Mouse (Mus musculus) liver, embryonic 12.5 days (tissue): Measurements from ENCODE around the gene Pfkfb4. TPM values are rescaled to one million over a fixed set of nuclear protein-coding genes. Genes with fewer than 3 reads are reported as not detected.
A peak's percentile ranks its signal among the peaks of the same experiment; 100 is the strongest.

Source experiments
- ATAC-seq: fragments of 200-750 bp; cut with Nextera tagmentation; 2 replicates; pipeline ENCODE4 v1.8.0; 2017; ENCODE audit warnings: moderate number of reproducible peaks, mild to moderate bottlenecking, moderate library complexity
- H3K27ac ChIP-seq: fragments of 300-500 bp; sonication (generic); 2 replicates; pipeline ENCODE4 v1.5.1; 2016; ENCODE audit warnings: mild to moderate bottlenecking
- H3K27me3 ChIP-seq: fragments of 300-500 bp; sonication (generic); replicated peaks from 2 replicates; pipeline ENCODE4 v1.6.1; 2016; ENCODE audit warnings: mild to moderate bottlenecking, moderate library complexity
- H3K36me3 ChIP-seq: fragments of 300-500 bp; sonication (generic); 2 replicates; pipeline ENCODE4 v1.6.1; 2016; ENCODE audit warnings: mild to moderate bottlenecking, moderate library complexity
- H3K4me1 ChIP-seq: fragments of 300-500 bp; sonication (generic); 2 replicates; pipeline ENCODE4 v1.6.1; 2016
- H3K4me2 ChIP-seq: fragments of 300-500 bp; sonication (generic); 2 replicates; pipeline ENCODE4 v1.6.1; 2016; ENCODE audit warnings: mild to moderate bottlenecking, moderate library complexity
- H3K4me3 ChIP-seq: fragments of 300-500 bp; sonication (generic); 2 replicates; pipeline ENCODE4 v1.5.1; 2016; ENCODE audit warnings: mild to moderate bottlenecking, moderate library complexity
- H3K9ac ChIP-seq: fragments of 300-500 bp; sonication (generic); 2 replicates; pipeline ENCODE4 v1.6.1; 2016; ENCODE audit warnings: mild to moderate bottlenecking, moderate library complexity
- H3K9me3 ChIP-seq: fragments of 300-500 bp; sonication (generic); replicated peaks from 2 replicates; pipeline ENCODE4 v1.6.1; 2016; ENCODE audit warnings: mild to moderate bottlenecking, moderate library complexity
- whole genome bisulfite sequencing: fragments of 180-500 bp; shearing (Covaris S2); methylation state at CpG from one replicate; pipeline ENCODE4 v1.1.7; 2016; ENCODE audit not compliant: insufficient replicate concordance; 5-methylcytosine and 5-hydroxymethylcytosine counted together
- microRNA counts: library from miRNA; unstranded; fragments of <30 nt; microRNA quantifications from one replicate; lab custom pipeline; 2017
- microRNA-seq: library from miRNA; unstranded; fragments of <30 nt; microRNA quantifications from one replicate; pipeline ENCODE4, GENCODE M21; 2017
- polyA plus RNA-seq: library from polyadenylated mRNA; unstranded; fragments of >200 nt; fragmentation: Nextera tagmentation; extraction: Ambion mirVana; gene quantifications from 2 replicates; pipeline ENCODE4 v1.2.1, GENCODE M21; 2016

Pfkfb4 gene
- polyA plus RNA-seq, 1 experiment from 2014 or later: 3.4 TPM

GRCm38 (mm10) chr9:109060184-109060897, 68.8 kb downstream of the Pfkfb4 start:
- Histone ChIP-seq H3K27ac (peak overlapping the region; percentile 90), H3K9me3 (no peaks in the 10 kb centered on the region), H3K9ac (no peak overlapping the region), H3K36me3 (peaks cover 76% of the 10 kb centered on the region), H3K27me3 (no peaks in the 10 kb centered on the region), H3K4me1 (peaks cover 36% of the 10 kb centered on the region), H3K4me2 (peak overlapping the region; percentile 82; the same call in 1 of the 2 replicates), H3K4me3 (no peak overlapping the region)
- ATAC-seq: no peak
- WGBS: 87% methylated on average over 16 of the region's 16 CpGs

- 78% methylated on average over 5 of the region's 5 CpGs for WGBS
- peaks cover 81% of the 10 kb centered on the region for H3K36me3 ChIP-seq
These were observed 69.3 kb downstream of the Pfkfb4 start for GRCm38 (mm10) chr9:109060898-109061295.

GRCm38 (mm10) chr9:109068095-109068735, 76.6 kb downstream of the Pfkfb4 start:
- Histone ChIP-seq H3K9ac (no peak overlapping the region), H3K4me3 (no peak overlapping the region), H3K4me1 (peaks cover 20% of the 10 kb centered on the region), H3K27ac (no peak overlapping the region), H3K9me3 (no peaks in the 10 kb centered on the region), H3K36me3 (peaks cover 85% of the 10 kb centered on the region), H3K27me3 (no peaks in the 10 kb centered on the region), H3K4me2 (no peak overlapping the region)
- 88% methylated on average over 3 of the region's 3 CpGs for WGBS
- no peak for ATAC-seq

More at GRCm38 (mm10) chr9:109060898-109061295, 69.3 kb downstream of the Pfkfb4 start:
- Histone ChIP-seq H3K9me3 (no peaks in the 10 kb centered on the region), H3K27ac (no peak overlapping the region), H3K4me3 (no peak overlapping the region), H3K4me2 (no peak overlapping the region), H3K9ac (no peak overlapping the region), H3K4me1 (peaks cover 30% of the 10 kb centered on the region), H3K27me3 (no peaks in the 10 kb centered on the region)
- ATAC-seq: no peak

- peak within 1 kb of the TSS; percentile 83 for H3K4me3 ChIP-seq
- under 1% methylated on average over 57 of the region's 57 CpGs for WGBS
- H3K4me2 ChIP-seq: peak within 1 kb of the TSS; percentile 88
- peak; percentile 98 for ATAC-seq
- H3K36me3 ChIP-seq: peaks cover 43% of the 10 kb centered on the region
- H3K27me3 ChIP-seq: no peaks in the 10 kb centered on the region
- peak within 1 kb of the TSS; percentile 77 for H3K27ac ChIP-seq
- no peaks in the 10 kb centered on the region for H3K9me3 ChIP-seq
- H3K4me1 ChIP-seq: peaks cover 35% of the 10 kb centered on the region
- H3K9ac ChIP-seq: peak within 1 kb of the TSS; percentile 83
These were observed 82.3 kb downstream of the Pfkfb4 start, which contains the start of gene Atrip for GRCm38 (mm10) chr9:109073661-109074573. Gene Atrip, minus strand, starts transcription at chr9:109074124.

GRCm38 (mm10) chr9:109080516-109080915, 88.9 kb downstream of the Pfkfb4 start:
- no peak for ATAC-seq
- WGBS: 87% methylated on average over 3 of the region's 3 CpGs
- Histone ChIP-seq H3K27ac (no peak overlapping the region; the same call in 1 of the 2 replicates), H3K36me3 (peaks cover 36% of the 10 kb centered on the region), H3K4me3 (peak overlapping the region; percentile 84), H3K4me2 (peak overlapping the region; percentile 85), H3K27me3 (no peaks in the 10 kb centered on the region), H3K4me1 (peaks cover 33% of the 10 kb centered on the region), H3K9ac (no peak overlapping the region), H3K9me3 (no peaks in the 10 kb centered on the region)

- Histone ChIP-seq H3K9me3 (no peaks in the 10 kb centered on the region), H3K36me3 (peaks cover 36% of the 10 kb centered on the region), H3K4me2 (peak overlapping the region; percentile 85), H3K9ac (peak overlapping the region; percentile 88), H3K4me1 (peaks cover 32% of the 10 kb centered on the region), H3K4me3 (peak overlapping the region; percentile 84), H3K27ac (peak overlapping the region; percentile 78), H3K27me3 (no peaks in the 10 kb centered on the region)
- 4% methylated on average over 11 of the region's 11 CpGs for WGBS
- ATAC-seq: peak; percentile 26
These were observed 90.2 kb downstream of the Pfkfb4 start for GRCm38 (mm10) chr9:109081749-109082123.

MicroRNAs encoded within 50 kb of the gene (microRNA counts, 519-probe panel; counts per million panel counts)
- 582 counts per million, percentile 70 among the panel's probes with 10 or more counts for microRNA mmu-miR-711 (lab: Ali Mortazavi, UCI)

Small RNA genes lying within 50 kb of the gene (microRNA-seq; reads per million reads assigned to microRNA genes)
- not detected for gene Mir711

Other genes with a start within 250 kb of the Pfkfb4 start
- 15.7 and 20.3 TPM in 2 replicates for gene Ip6k2, start 208.0 kb upstream of the Pfkfb4 start, polyA plus RNA-seq
- gene Nckipsd, start 183.4 kb upstream of the Pfkfb4 start, polyA plus RNA-seq: 5.6 and 9.1 TPM in 2 replicates
- gene Celsr3, start 165.5 kb upstream of the Pfkfb4 start, polyA plus RNA-seq: 0.13 and 0.15 TPM in 2 replicates
- 6.9 and 9.0 TPM in 2 replicates for gene Slc26a6, start 138.5 kb upstream of the Pfkfb4 start, polyA plus RNA-seq
- gene Tmem89, start 77.2 kb upstream of the Pfkfb4 start, polyA plus RNA-seq: not detected in 2 replicates
- 384 and 405 TPM in 2 replicates for gene Uqcrc1, start 55.1 kb upstream of the Pfkfb4 start, polyA plus RNA-seq
- 0.31 and 0.68 TPM in 2 replicates for gene Col7a1, start 38.2 kb upstream of the Pfkfb4 start, polyA plus RNA-seq
- gene Ucn2, start 5.8 kb upstream of the Pfkfb4 start, polyA plus RNA-seq: 0.11 TPM in 1 of 2 replicates, not detected in the other
- gene Shisa5, start 46.8 kb downstream of the Pfkfb4 start, polyA plus RNA-seq: 19.0 and 21.5 TPM in 2 replicates
- gene Trex1, start 68.0 kb downstream of the Pfkfb4 start, polyA plus RNA-seq: 8.8 and 9.1 TPM in 2 replicates
- gene Atrip, start 82.3 kb downstream of the Pfkfb4 start, polyA plus RNA-seq: 18.6 and 19.4 TPM in 2 replicates
- 14.5 and 15.3 TPM in 2 replicates for gene Ccdc51, start 90.7 kb downstream of the Pfkfb4 start, polyA plus RNA-seq
- 522 and 538 TPM in 2 replicates for gene Tma7, start 90.8 kb downstream of the Pfkfb4 start, polyA plus RNA-seq
- 4.9 TPM in 2 replicates for gene Plxnb1, start 103.6 kb downstream of the Pfkfb4 start, polyA plus RNA-seq
- gene Fbxw21, start 170.3 kb downstream of the Pfkfb4 start, polyA plus RNA-seq: not detected in 2 replicates
- gene Fbxw13, start 204.2 kb downstream of the Pfkfb4 start, polyA plus RNA-seq: not detected in 2 replicates
- not detected in 2 replicates for gene Fbxw20, start 243.0 kb downstream of the Pfkfb4 start, polyA plus RNA-seq